Comparison of ENCODE assay signal across 9 mouse cellular contexts in the genomic region with DNA sequence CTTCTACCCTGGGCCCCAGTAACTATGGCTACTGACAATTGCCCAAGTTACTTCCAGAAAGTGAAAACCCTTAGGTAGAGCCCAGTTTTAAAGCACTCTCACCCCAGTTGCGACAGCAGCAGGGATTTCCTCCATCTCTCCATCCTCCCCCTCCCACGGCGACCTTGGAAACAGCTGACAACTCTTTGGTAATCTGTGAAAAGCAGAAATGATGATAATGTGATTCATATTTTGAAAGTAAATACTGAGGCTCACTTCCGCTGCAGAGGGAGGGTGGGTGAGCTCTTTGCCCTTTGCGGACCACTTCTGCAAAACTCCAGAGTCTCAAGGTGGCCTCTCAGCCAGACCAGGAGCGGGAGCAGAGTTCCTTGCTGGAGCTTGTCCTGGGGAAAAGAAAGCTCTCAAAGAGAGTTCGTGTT. TPM values are rescaled to one million over a fixed set of nuclear protein-coding genes. Genes with fewer than 3 reads are reported as not detected.
DNase-seq lines count a peak whose midpoint lies in the region; ATAC-seq and TF ChIP-seq lines count a peak whose summit lies in the region.
"Had no signal": no experiment of that assay in that cellular context is flagged by ENCODE, and none has a peak within 500 bp of the region (broad histone marks: within the 10 kb centered on the region; RNA-seq: fewer than 3 reads in every experiment).

No protein-coding gene starts in this region.

- TF ChIP-seq EP300 in liver, postnatal 0 days (IDR thresholded peaks at IDR 0.05; ENCODE audit: low read depth): peak; percentile 44

- TF ChIP-seq POLR2A in bone marrow macrophage, adult 2 months (IDR thresholded peaks at IDR 0.05; ENCODE audit: borderline replicate concordance, low read depth, low read length): no peak

- peak overlapping the region; percentile 33 for H3K4me3 ChIP-seq in bone marrow macrophage, adult 2 months (ENCODE audit: insufficient read depth, low read length)
- H3K4me3 ChIP-seq in liver, postnatal 0 days (ENCODE audit: low read depth, low read length): no peak overlapping the region
- H3K4me3 ChIP-seq in forebrain, embryonic 15.5 days: no peak overlapping the region
- no peak overlapping the region for H3K4me3 ChIP-seq in midbrain, embryonic 13.5 days (replicated peaks)

- no peak for TF ChIP-seq CTCF in bone marrow macrophage, adult 2 months (IDR thresholded peaks at IDR 0.05; ENCODE audit: low read depth, low read length)
- no peak for TF ChIP-seq CTCF in liver, postnatal 0 days (IDR thresholded peaks at IDR 0.05; ENCODE audit: low read depth)

- no peak for ATAC-seq in liver, postnatal 0 days
- ATAC-seq in forebrain, embryonic 15.5 days (replicated peaks): no peak
- no peak for ATAC-seq in midbrain, embryonic 13.5 days

- 31% methylated on average over 7 of the region's 7 CpGs for WGBS in liver, postnatal 0 days (ENCODE audit: insufficient replicate concordance)
- WGBS in forebrain, embryonic 15.5 days: 69% methylated on average over 7 of the region's 7 CpGs
- 78% methylated on average over 7 of the region's 7 CpGs for whole genome bisulfite sequencing in midbrain, embryonic 13.5 days

- peaks cover 53% of the 10 kb centered on the region for H3K4me1 ChIP-seq in bone marrow macrophage, adult 2 months (ENCODE audit: control insufficient read depth, insufficient read depth, low read length)
- peaks cover 19% of the 10 kb centered on the region for H3K4me1 ChIP-seq in liver, postnatal 0 days (ENCODE audit: insufficient read depth)
- peaks cover 19% of the 10 kb centered on the region for H3K4me1 ChIP-seq in forebrain, embryonic 15.5 days
- H3K4me1 ChIP-seq in midbrain, embryonic 13.5 days (replicated peaks): peaks cover 23% of the 10 kb centered on the region

- H3K9ac ChIP-seq in liver, postnatal 0 days (replicated peaks): no peak overlapping the region
- H3K9ac ChIP-seq in forebrain, embryonic 15.5 days (replicated peaks): no peak overlapping the region
- no peak overlapping the region for H3K9ac ChIP-seq in midbrain, embryonic 13.5 days (replicated peaks)
- H3K9ac ChIP-seq: lung, embryonic 14.5 days had no signal

- H3K4me2 ChIP-seq in liver, postnatal 0 days (ENCODE audit: low read depth, low read length): 0 out of 2 replicates have a peak overlapping the region, but pooled peaks have one; percentile 80
- no peak overlapping the region for H3K4me2 ChIP-seq in forebrain, embryonic 15.5 days (replicated peaks)
- no peak overlapping the region for H3K4me2 ChIP-seq in midbrain, embryonic 13.5 days (replicated peaks)

- peaks cover 18% of the 10 kb centered on the region for H3K27me3 ChIP-seq in liver, postnatal 0 days (ENCODE audit: insufficient read depth, low read length)
- no peaks in the 10 kb centered on the region for H3K27me3 ChIP-seq in splenic B cell, adult 2 months (ENCODE audit: control insufficient read depth, insufficient read depth, low read length, poor library complexity, severe bottlenecking)
- H3K27me3 ChIP-seq in forebrain, embryonic 15.5 days: peaks cover 46% of the 10 kb centered on the region
- H3K27me3 ChIP-seq in midbrain, embryonic 13.5 days: peaks cover 63% of the 10 kb centered on the region

- H3K9me3 ChIP-seq in liver, postnatal 0 days (ENCODE audit: low read length): no peaks in the 10 kb centered on the region
- no peaks in the 10 kb centered on the region for H3K9me3 ChIP-seq in forebrain, embryonic 15.5 days
- no peaks in the 10 kb centered on the region for H3K9me3 ChIP-seq in midbrain, embryonic 13.5 days

- DNase-seq in ovary, postnatal 36 days (ENCODE audit: low spot score): peak; percentile 55
- DNase-seq in ovary, postnatal 14 days (ENCODE audit: low spot score): no peak
- DNase-seq in liver, postnatal 0 days: peak; percentile 73
- DNase-seq in splenic B cell, adult 2 months (ENCODE audit: low read depth, low spot score): peak; percentile 87
- DNase-seq in right cerebral cortex, postnatal 25 days: no peak
- DNase-seq: lung, embryonic 14.5 days had no signal

- peaks cover 15% of the 10 kb centered on the region for H3K36me3 ChIP-seq in liver, postnatal 0 days (replicated peaks; ENCODE audit: insufficient read depth, low read length)
- peaks cover 35% of the 10 kb centered on the region for H3K36me3 ChIP-seq in splenic B cell, adult 2 months (ENCODE audit: control insufficient read depth, insufficient read depth, low read length, poor library complexity, severe bottlenecking)
- H3K36me3 ChIP-seq in forebrain, embryonic 15.5 days: no peaks in the 10 kb centered on the region
- no peaks in the 10 kb centered on the region for H3K36me3 ChIP-seq in midbrain, embryonic 13.5 days

- H3K27ac ChIP-seq in bone marrow macrophage, adult 2 months (ENCODE audit: insufficient read depth, low read depth, low read length): peak overlapping the region; percentile 78
- H3K27ac ChIP-seq in liver, postnatal 0 days (ENCODE audit: low read depth): peak overlapping the region; percentile 60
- H3K27ac ChIP-seq in forebrain, embryonic 15.5 days (replicated peaks): no peak overlapping the region
- H3K27ac ChIP-seq in midbrain, embryonic 13.5 days: no peak overlapping the region

RNA-seq across cellular contexts. Expression of gene Klf2, which starts 3.6 kb away (rescaled TPM):
- 34.3 and 37.1 TPM in 2 replicates for polyA plus RNA-seq in bone marrow macrophage, adult 2 months (2012; ENCODE audit: insufficient read depth, insufficient read length, missing spikeins)
- 5.6 and 7.4 TPM in 2 replicates for polyA plus RNA-seq in liver, postnatal 0 days (2015; fragmentation: Nextera tagmentation; extraction: Ambion mirVana)
- polyA plus RNA-seq in forebrain, embryonic 15.5 days (2015; fragmentation: Nextera tagmentation; extraction: Ambion mirVana): 4.0 and 4.1 TPM in 2 replicates
- polyA plus RNA-seq in midbrain, embryonic 13.5 days (2015; fragmentation: Nextera tagmentation; extraction: Ambion mirVana): 2.7 and 4.3 TPM in 2 replicates

RNA-seq across cellular contexts. Expression of gene Gm10282, which starts 17.4 kb away (rescaled TPM):
- 6.7 TPM in 1 of 2 replicates, not detected in the other for polyA plus RNA-seq in bone marrow macrophage, adult 2 months (2012; ENCODE audit: insufficient read depth, insufficient read length, missing spikeins)
- 6.3 and 6.4 TPM in 2 replicates for polyA plus RNA-seq in liver, postnatal 0 days (2015; fragmentation: Nextera tagmentation; extraction: Ambion mirVana)
- 23.0 and 23.1 TPM in 2 replicates for polyA plus RNA-seq in forebrain, embryonic 15.5 days (2015; fragmentation: Nextera tagmentation; extraction: Ambion mirVana)
- 19.3 and 19.8 TPM in 2 replicates for polyA plus RNA-seq in midbrain, embryonic 13.5 days (2015; fragmentation: Nextera tagmentation; extraction: Ambion mirVana)

Comparison
In these comparisons a context has a peak if more than half of its experiments do, and no peak if none do; other contexts are left out.
1. DNase-seq: peak in ovary, postnatal 36 days (single experiment), liver, postnatal 0 days (single experiment) and splenic B cell, adult 2 months (single experiment); none in ovary, postnatal 14 days (single experiment) and right cerebral cortex, postnatal 25 days (single experiment).
2. H3K27ac ChIP-seq: peak in bone marrow macrophage, adult 2 months (single experiment) and liver, postnatal 0 days (single experiment); none in forebrain, embryonic 15.5 days (single experiment) and midbrain, embryonic 13.5 days (single experiment).